Mouse (Mus musculus): ENCODE measurements around the gene Chaf1a. TPM values are rescaled to one million over a fixed set of nuclear protein-coding genes. Genes with fewer than 3 reads are reported as not detected.

The Chaf1a gene
- polyA plus RNA-seq, 2 experiments = 18.4 to 25.1 TPM

DNA sequence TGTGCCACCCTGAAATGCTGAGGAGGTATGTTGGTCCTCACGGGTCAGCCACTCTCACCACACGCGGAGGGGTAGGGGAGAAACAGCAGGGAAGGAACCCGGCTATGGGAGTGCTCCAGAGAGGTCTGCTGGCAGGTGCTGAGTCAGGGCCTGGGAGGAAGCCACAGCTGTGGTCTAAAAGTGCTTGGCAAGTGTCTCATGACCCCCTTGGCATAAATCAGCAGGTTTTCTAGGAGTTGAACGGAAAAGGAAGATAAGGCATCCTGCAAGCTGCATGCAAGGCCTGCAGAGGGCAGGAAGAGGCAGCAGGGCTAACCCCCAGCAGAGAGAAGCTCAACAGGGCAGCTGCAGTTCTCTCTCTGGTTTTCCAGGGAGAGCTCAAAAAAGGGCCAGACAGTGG lies 9.3 kb upstream of the Chaf1a start:
- TF ChIP-seq POLR2A (IDR thresholded peaks at IDR 0.05; ENCODE audit: borderline replicate concordance, extremely low read depth, insufficient read depth, insufficient read length) = no peak
- Histone ChIP-seq H3K9ac (ENCODE audit: low read depth, low read length, severe bottlenecking) (no peak overlapping the region), H3K9me3 (ENCODE audit: control insufficient read depth, low read length) (no peaks in the 10 kb centered on the region), H3K4me1 (ENCODE audit: control insufficient read depth, insufficient read depth, low read length) (peaks cover 14% of the 10 kb centered on the region), H3K4me2 (replicated peaks; ENCODE audit: low read depth, low read length, severe bottlenecking) (no peak overlapping the region), H3K36me3 (ENCODE audit: control insufficient read depth, insufficient read depth, low read length) (peaks cover 58% of the 10 kb centered on the region), H3K27ac (replicated peaks; ENCODE audit: low read depth, low read length) (no peak overlapping the region), H3K4me3 (replicated peaks; ENCODE audit: low read length) (no peak overlapping the region), H3K27me3 (ENCODE audit: control insufficient read depth, insufficient read depth, low read length) (no peaks in the 10 kb centered on the region)
- 72% methylated on average over 5 of the region's 5 CpGs for WGBS
- no peak for ATAC-seq (ENCODE audit: low FRiP score, low read depth)
- DNase-seq (ENCODE audit: low spot score) = no peak

DNA sequence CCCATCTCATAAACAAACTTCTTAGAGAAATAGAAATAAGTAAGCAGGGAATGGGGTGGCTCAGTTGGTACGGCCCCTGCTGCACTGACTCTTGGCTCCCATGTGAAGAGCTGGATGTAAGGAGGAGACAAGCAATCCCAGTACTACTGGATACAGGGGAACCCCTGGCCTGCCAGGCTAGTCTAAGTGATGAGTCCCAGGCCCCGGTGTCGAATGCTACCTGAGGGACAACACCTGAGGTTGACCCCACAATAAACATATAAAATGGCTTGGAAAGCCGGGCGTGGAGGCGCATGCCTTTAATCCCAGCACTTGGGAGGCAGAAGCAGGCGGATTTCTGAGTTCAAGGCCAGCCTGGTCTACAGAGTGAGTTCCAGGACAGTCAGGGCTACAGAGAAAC lies 8.8 kb upstream of the Chaf1a start:
- H3K4me3 ChIP-seq (replicated peaks; ENCODE audit: low read length) = no peak overlapping the region
- H3K36me3 ChIP-seq (ENCODE audit: control insufficient read depth, insufficient read depth, low read length) = peaks cover 54% of the 10 kb centered on the region
- H3K4me2 ChIP-seq (replicated peaks; ENCODE audit: low read depth, low read length, severe bottlenecking) = no peak overlapping the region
- H3K9ac ChIP-seq (ENCODE audit: low read depth, low read length, severe bottlenecking) = no peak overlapping the region
- 95% methylated on average over 7 of the region's 7 CpGs for WGBS
- no peak for TF ChIP-seq POLR2A (IDR thresholded peaks at IDR 0.05; ENCODE audit: borderline replicate concordance, extremely low read depth, insufficient read depth, insufficient read length)
- H3K27me3 ChIP-seq (ENCODE audit: control insufficient read depth, insufficient read depth, low read length) = no peaks in the 10 kb centered on the region
- H3K27ac ChIP-seq (replicated peaks; ENCODE audit: low read depth, low read length) = no peak overlapping the region
- ATAC-seq (ENCODE audit: low FRiP score, low read depth) = no peak
- DNase-seq (ENCODE audit: low spot score) = no peak
- peaks cover 14% of the 10 kb centered on the region for H3K4me1 ChIP-seq (ENCODE audit: control insufficient read depth, insufficient read depth, low read length)
- no peaks in the 10 kb centered on the region for H3K9me3 ChIP-seq (ENCODE audit: control insufficient read depth, low read length)

- Histone ChIP-seq H3K4me2 (replicated peaks; ENCODE audit: low read depth, low read length, severe bottlenecking) (no peak overlapping the region), H3K27me3 (ENCODE audit: control insufficient read depth, insufficient read depth, low read length) (no peaks in the 10 kb centered on the region), H3K9me3 (ENCODE audit: control insufficient read depth, low read length) (no peaks in the 10 kb centered on the region), H3K36me3 (ENCODE audit: control insufficient read depth, insufficient read depth, low read length) (peaks cover 54% of the 10 kb centered on the region), H3K9ac (ENCODE audit: low read depth, low read length, severe bottlenecking) (no peak overlapping the region), H3K4me3 (replicated peaks; ENCODE audit: low read length) (no peak overlapping the region), H3K27ac (replicated peaks; ENCODE audit: low read depth, low read length) (no peak overlapping the region), H3K4me1 (ENCODE audit: control insufficient read depth, insufficient read depth, low read length) (peaks cover 14% of the 10 kb centered on the region)
- DNase-seq (ENCODE audit: low spot score) (no peak), ATAC-seq (ENCODE audit: low FRiP score, low read depth) (no peak)
- WGBS = 83% methylated on average over 6 of the region's 6 CpGs
- TF ChIP-seq POLR2A (IDR thresholded peaks at IDR 0.05; ENCODE audit: borderline replicate concordance, extremely low read depth, insufficient read depth, insufficient read length) = no peak
Observed at GRCm38 (mm10) chr17:56032127-56032733, 8.0 kb upstream of the Chaf1a start.

GRCm38 (mm10) chr17:56032831-56033230 lies 7.4 kb upstream of the Chaf1a start:
- Histone ChIP-seq H3K4me2 (replicated peaks; ENCODE audit: low read depth, low read length, severe bottlenecking) (no peak overlapping the region), H3K9ac (ENCODE audit: low read depth, low read length, severe bottlenecking) (peak overlapping the region; percentile 28; the same call in 1 of the 2 replicates), H3K4me1 (ENCODE audit: control insufficient read depth, insufficient read depth, low read length) (peaks cover 14% of the 10 kb centered on the region)

GRCm38 (mm10) chr17:56034040-56034725 lies 6.1 kb upstream of the Chaf1a start:
- Histone ChIP-seq H3K27me3 (ENCODE audit: control insufficient read depth, insufficient read depth, low read length) (no peaks in the 10 kb centered on the region), H3K4me1 (ENCODE audit: control insufficient read depth, insufficient read depth, low read length) (peaks cover 14% of the 10 kb centered on the region), H3K4me2 (replicated peaks; ENCODE audit: low read depth, low read length, severe bottlenecking) (0 out of 2 replicates have a peak overlapping the region, but pooled peaks have one; percentile 70), H3K4me3 (replicated peaks; ENCODE audit: low read length) (0 out of 2 replicates have a peak overlapping the region, but pooled peaks have one; percentile 80), H3K9me3 (ENCODE audit: control insufficient read depth, low read length) (no peaks in the 10 kb centered on the region), H3K27ac (replicated peaks; ENCODE audit: low read depth, low read length) (no peak overlapping the region), H3K9ac (ENCODE audit: low read depth, low read length, severe bottlenecking) (0 out of 2 replicates have a peak overlapping the region, but pooled peaks have one; percentile 91), H3K36me3 (ENCODE audit: control insufficient read depth, insufficient read depth, low read length) (peaks cover 40% of the 10 kb centered on the region)
- DNase-seq (ENCODE audit: low spot score) (no peak), ATAC-seq (ENCODE audit: low FRiP score, low read depth) (no peak)
- 87% methylated on average over 7 of the region's 7 CpGs for WGBS
- no peak for TF ChIP-seq POLR2A (IDR thresholded peaks at IDR 0.05; ENCODE audit: borderline replicate concordance, extremely low read depth, insufficient read depth, insufficient read length)

More at GRCm38 (mm10) chr17:56032831-56033230, 7.4 kb upstream of the Chaf1a start:
- no peak for ATAC-seq (ENCODE audit: low FRiP score, low read depth)
- WGBS = 79% methylated on average over 7 of the region's 7 CpGs
- Histone ChIP-seq H3K4me3 (replicated peaks; ENCODE audit: low read length) (no peak overlapping the region), H3K36me3 (ENCODE audit: control insufficient read depth, insufficient read depth, low read length) (peaks cover 51% of the 10 kb centered on the region), H3K9me3 (ENCODE audit: control insufficient read depth, low read length) (no peaks in the 10 kb centered on the region), H3K27ac (replicated peaks; ENCODE audit: low read depth, low read length) (no peak overlapping the region), H3K27me3 (ENCODE audit: control insufficient read depth, insufficient read depth, low read length) (no peaks in the 10 kb centered on the region)
- no peak for TF ChIP-seq POLR2A (IDR thresholded peaks at IDR 0.05; ENCODE audit: borderline replicate concordance, extremely low read depth, insufficient read depth, insufficient read length)
- no peak for DNase-seq (ENCODE audit: low spot score)
